Mouse (Mus musculus) thymus, postnatal 36 days (tissue): Measurements from ENCODE around the gene Polr3gl.

Experiments
- DNase-seq, 2 experiments: peaks; one replicate each; pipeline ENCODE4 v3.0.0; 2022; ENCODE audit warnings: mixed read lengths in 2 of 2

Polr3gl gene

DNA sequence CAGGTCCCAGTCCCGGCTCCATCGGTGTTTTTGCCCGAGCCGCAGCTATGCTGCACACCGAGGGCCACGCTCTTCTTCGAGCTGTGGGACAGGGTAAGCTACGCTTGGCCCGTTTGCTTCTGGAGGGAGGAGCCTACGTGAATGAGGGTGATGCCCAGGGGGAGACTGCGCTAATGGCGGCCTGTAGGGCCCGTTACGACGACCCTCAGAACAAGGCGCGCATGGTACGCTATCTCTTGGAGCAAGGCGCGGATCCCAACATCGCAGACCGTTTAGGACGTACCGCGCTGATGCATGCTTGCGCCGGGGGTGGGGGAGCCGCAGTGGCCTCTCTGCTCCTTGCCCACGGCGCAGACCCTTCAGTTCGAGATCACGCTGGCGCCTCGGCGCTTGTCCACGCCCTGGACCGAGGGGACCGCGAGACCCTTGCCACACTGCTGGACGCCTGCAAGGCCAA, 3.5 kb upstream of the Polr3gl start:
- DNase-seq, result no peak

GRCm38 (mm10) chr3:96596855-96597254, 2.9 kb upstream of the Polr3gl start:
- DNase-seq, result no peak

- peak in 1 of 2 experiments; percentile 32 for DNase-seq
Observed at GRCm38 (mm10) chr3:96596228-96596707, 2.3 kb upstream of the Polr3gl start, which contains the start of gene Ankrd34a. Gene Ankrd34a (plus strand): TSS chr3:96596636.

- DNase-seq, result no peak
Observed at GRCm38 (mm10) chr3:96595661-96596060, 1.7 kb upstream of the Polr3gl start.

DNA sequence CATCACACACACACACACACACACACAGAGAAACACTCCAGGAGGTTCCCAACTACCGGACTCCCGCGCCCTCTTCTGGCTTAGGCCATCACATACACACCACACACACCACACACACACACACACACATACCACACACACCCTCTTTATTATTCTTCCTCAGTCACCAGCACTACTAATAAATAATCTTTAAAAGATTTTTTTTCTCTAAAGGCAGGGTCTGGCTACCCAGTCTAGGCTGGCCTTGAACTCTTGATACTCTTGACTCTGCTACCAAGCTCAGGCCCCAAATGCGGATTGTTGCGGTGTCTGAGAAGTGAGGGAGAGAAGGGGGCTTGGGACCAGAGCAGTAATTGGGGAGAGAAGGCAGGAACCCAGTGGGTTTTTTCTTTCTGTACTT, 870 bp upstream of the Polr3gl start:
- DNase-seq, result no peak

- DNase-seq, result no peak
Observed at GRCm38 (mm10) chr3:96593374-96593773, 607 bp downstream of the Polr3gl start.

GRCm38 (mm10) chr3:96590657-96591056, 3.3 kb downstream of the Polr3gl start:
- DNase-seq, result no peak

DNA sequence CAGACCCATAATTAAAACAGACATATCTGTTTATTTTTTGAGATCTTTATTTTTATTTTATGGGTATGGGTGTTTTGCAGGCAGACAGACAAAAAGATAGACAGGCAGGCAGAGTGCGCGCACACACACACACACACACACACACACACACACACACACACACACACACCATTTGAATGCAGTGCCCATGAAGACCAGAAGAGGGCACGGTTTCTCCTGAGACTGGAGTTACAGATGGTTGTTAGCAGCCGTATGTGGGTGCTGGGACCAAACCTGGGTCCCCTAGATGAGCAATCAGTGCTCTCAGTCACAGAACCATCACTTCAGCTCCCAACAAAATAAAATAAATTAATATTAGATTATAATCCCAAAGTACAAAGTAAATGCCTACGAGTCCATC, 10.6 kb downstream of the Polr3gl start:
- no peak for DNase-seq

GRCm38 (mm10) chr3:96581771-96582515, 12.0 kb downstream of the Polr3gl start:
- DNase-seq, result no peak

DNA sequence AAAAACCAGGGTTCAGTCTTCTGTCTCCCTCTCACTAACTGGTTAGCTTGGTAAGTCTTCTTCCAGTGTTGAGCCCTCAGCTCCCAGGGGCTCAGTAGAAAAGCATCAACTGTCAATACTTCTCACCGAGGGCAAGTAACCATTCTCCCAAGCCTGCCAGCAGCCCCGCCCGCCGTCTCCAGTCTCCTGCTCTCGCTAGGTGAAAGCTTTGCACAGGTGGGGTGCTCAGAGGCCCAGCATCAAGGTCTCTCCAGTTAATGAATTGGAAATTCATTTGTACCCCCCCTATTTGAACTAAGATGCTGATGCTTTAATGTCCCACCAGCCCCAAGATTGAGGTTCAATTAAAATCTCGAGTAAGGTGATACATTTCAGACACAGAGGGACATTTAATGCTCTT, 12.8 kb downstream of the Polr3gl start:
- no peak for DNase-seq

GRCm38 (mm10) chr3:96579885-96580454, 14.0 kb downstream of the Polr3gl start:
- DNase-seq, result peak; percentile 88 to 90

GRCm38 (mm10) chr3:96579239-96579750, 14.7 kb downstream of the Polr3gl start:
- no peak for DNase-seq

DNA sequence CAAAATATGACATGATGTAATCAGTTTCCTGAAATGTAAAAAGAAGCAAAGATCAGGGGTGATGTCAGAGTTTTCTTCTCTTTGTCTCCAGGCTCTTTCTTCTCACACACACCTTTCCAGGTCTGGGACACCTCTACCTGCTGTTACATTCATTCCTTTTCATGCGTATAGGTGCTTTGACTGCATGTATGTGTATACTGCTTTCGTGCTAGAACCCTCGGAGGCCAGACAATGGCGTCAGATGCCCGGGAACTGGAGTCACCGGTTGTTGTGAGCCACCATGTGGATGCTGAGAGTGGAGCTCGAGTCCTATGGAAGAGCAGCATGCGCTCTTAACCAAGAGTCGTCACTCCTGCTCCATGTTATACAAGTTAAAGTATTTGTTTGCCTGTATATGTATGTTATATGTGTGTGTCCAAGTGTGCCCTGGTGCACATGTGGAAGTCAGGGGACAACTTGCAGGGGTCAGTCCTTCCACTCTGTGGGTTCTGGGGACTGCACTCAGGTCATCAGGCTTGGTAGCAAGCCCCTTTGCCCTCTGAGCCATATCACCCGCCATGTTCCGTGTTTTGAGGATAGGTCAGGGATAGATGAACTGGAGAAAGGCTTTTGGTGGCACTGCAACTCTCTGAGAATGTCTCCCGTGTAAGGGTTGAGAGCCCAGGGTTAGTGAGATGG, 15.3 kb downstream of the Polr3gl start:
- no peak for DNase-seq

- no peak for DNase-seq
Observed at GRCm38 (mm10) chr3:96577566-96577965, 16.4 kb downstream of the Polr3gl start.

GRCm38 (mm10) chr3:96576690-96577541, 17.1 kb downstream of the Polr3gl start, which contains the start of gene Gm16253:
Gene Gm16253 (plus strand): TSS chr3:96576984.
- peak; percentile 75 to 86 for DNase-seq

GRCm38 (mm10) chr3:96576005-96576658, 17.8 kb downstream of the Polr3gl start:
- DNase-seq, result no peak

GRCm38 (mm10) chr3:96575272-96575984, 18.6 kb downstream of the Polr3gl start:
- DNase-seq, result no peak

DNA sequence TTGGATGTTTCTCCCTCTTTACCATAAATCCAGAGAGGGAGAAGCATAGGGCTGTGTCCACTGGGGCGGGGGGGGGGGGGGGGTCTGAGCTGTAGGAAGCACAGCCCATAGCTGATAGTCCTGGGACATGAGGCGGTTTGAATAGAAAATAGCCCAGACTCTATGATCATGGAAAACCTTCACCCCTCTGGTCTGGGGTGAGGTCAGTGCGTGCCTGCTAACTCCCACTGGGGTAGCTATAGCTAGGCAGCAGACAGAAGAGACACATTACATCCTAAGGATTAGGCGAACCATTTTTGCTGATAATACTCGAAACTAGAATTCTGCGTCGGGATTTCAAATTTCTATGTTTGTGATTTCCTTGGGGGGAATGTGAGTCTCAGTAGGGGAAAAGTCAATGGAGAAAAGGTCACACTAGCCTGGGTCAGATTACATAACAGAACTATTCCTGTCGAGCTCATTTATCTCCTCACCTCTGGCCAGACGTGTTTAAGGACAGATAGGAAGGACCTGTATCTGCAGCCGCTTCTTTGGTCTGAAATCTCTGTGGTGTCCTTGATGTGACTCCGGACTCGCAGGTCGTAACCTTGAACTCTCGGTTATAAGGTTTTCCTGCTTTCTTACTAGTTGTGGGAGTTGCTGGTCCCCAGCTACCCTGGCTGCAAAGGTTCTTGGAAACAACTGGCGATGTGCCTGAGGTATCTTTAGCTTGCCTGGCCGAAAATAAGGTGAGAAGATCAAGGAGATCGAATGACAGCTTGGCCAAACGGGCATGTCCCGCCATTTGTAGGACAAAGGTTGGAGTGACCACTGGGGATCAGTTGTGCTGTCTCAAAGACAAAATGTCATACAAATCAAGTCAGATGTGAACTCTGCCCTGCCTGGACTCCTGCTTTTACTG, 20.1 kb downstream of the Polr3gl start:
- DNase-seq, result no peak

- no peak for DNase-seq
Observed at GRCm38 (mm10) chr3:96571896-96572698, 21.9 kb downstream of the Polr3gl start.
